Mouse (Mus musculus) hindbrain, embryonic 11.5 days (tissue): ENCODE measurements at regions not wholly inside any gene's neighbourhood (a gene's known extent, or its start where the extent isn't known, plus 50 kb on each side); places are given as distances from the start of the nearest gene placed in this dataset.
A peak's percentile ranks its signal among the peaks of the same experiment; 100 is the strongest.

Experiments used
- ATAC-seq: fragments of 200-750 bp; cut with Nextera tagmentation; 2 replicates; pipeline ENCODE4 v1.8.0; 2017; ENCODE audit warnings: mild to moderate bottlenecking, moderate TSS enrichment, moderate library complexity; ENCODE audit not compliant: low FRiP score
- DNase-seq: peaks from one replicate; pipeline ENCODE4 v3.0.0-alpha.2; 2015; ENCODE audit warnings: low spot score
- H3K27ac ChIP-seq: fragments of 300-500 bp; sonication (generic); 2 replicates; pipeline ENCODE4 v1.5.1; 2014; ENCODE audit warnings: mild to moderate bottlenecking, low read depth, low read length
- H3K27me3 ChIP-seq: fragments of 300-500 bp; sonication (generic); 2 replicates; pipeline ENCODE4 v1.6.1; 2014; ENCODE audit warnings: mild to moderate bottlenecking, low read length, moderate library complexity, mixed read lengths; ENCODE audit not compliant: control insufficient read depth, insufficient read depth
- H3K36me3 ChIP-seq: fragments of 300-500 bp; sonication (generic); 2 replicates; pipeline ENCODE4 v1.6.1; 2014; ENCODE audit warnings: mild to moderate bottlenecking, low read length, moderate library complexity, mixed read lengths; ENCODE audit not compliant: control insufficient read depth, insufficient read depth
- H3K4me1 ChIP-seq: fragments of 300-500 bp; sonication (generic); replicated peaks from 2 replicates; pipeline ENCODE4 v1.6.1; 2014; ENCODE audit warnings: low read length, mixed read lengths; ENCODE audit not compliant: control insufficient read depth, insufficient read depth
- H3K4me2 ChIP-seq: fragments of 300-500 bp; sonication (generic); replicated peaks from 2 replicates; pipeline ENCODE4 v1.6.1; 2014; ENCODE audit warnings: mild to moderate bottlenecking, low read depth, low read length
- H3K4me3 ChIP-seq: fragments of 300-500 bp; sonication (generic); 2 replicates; pipeline ENCODE4 v1.5.1; 2014; ENCODE audit warnings: low read depth, low read length
- H3K9ac ChIP-seq: fragments of 300-500 bp; sonication (generic); 2 replicates; pipeline ENCODE4 v1.6.1; 2014; ENCODE audit warnings: low read depth, low read length
- H3K9me3 ChIP-seq: fragments of 300-500 bp; sonication (generic); 2 replicates; pipeline ENCODE4 v1.6.1; 2016; ENCODE audit warnings: low read length; ENCODE audit not compliant: control insufficient read depth
- WGBS: fragments of 180-500 bp; shearing (Covaris S2); extraction: QIAGEN DNeasy Blood & Tissue Kit; methylation state at CpG from one replicate; pipeline ENCODE4 v1.1.7; 2014; 5-methylcytosine and 5-hydroxymethylcytosine counted together

- Histone ChIP-seq H3K4me1 (peaks cover 2% of the 10 kb centered on the region; the same call in 1 of the 2 replicates), H3K4me3 (no peak overlapping the region), H3K9ac (no peak overlapping the region), H3K27ac (no peak overlapping the region), H3K36me3 (no peaks in the 10 kb centered on the region), H3K9me3 (no peaks in the 10 kb centered on the region), H3K4me2 (no peak overlapping the region), H3K27me3 (no peaks in the 10 kb centered on the region)
- ATAC-seq (peak; percentile 54; the same call in 1 of the 2 replicates), DNase-seq (peak; percentile 60)
- WGBS = 24% methylated on average over 10 of the region's 10 CpGs
These were observed 212.5 kb downstream of the Rybp start for GRCm38 (mm10) chr6:100074672-100075335.

- Histone ChIP-seq H3K4me3 (no peak overlapping the region), H3K27me3 (no peaks in the 10 kb centered on the region; the same call in 1 of the 2 replicates), H3K4me1 (peaks cover 2% of the 10 kb centered on the region; the same call in 1 of the 2 replicates), H3K4me2 (no peak overlapping the region), H3K9ac (no peak overlapping the region), H3K27ac (no peak overlapping the region), H3K9me3 (no peaks in the 10 kb centered on the region), H3K36me3 (no peaks in the 10 kb centered on the region)
- no peak for DNase-seq
- 72% methylated on average over 6 of the region's 6 CpGs for WGBS
- no peak for ATAC-seq
These were observed 214.9 kb downstream of the Rybp start for GRCm38 (mm10) chr6:100072261-100072968.

- 75% methylated on average over 4 of the region's 4 CpGs for WGBS
These were observed 218.1 kb downstream of the Rybp start for GRCm38 (mm10) chr6:100069151-100069550.

GRCm38 (mm10) chr6:100067273-100067672 is 220.0 kb downstream of the Rybp start:
- DNase-seq = no peak
- no peak overlapping the region for H3K27ac ChIP-seq
- H3K9ac ChIP-seq = no peak overlapping the region
- H3K4me3 ChIP-seq = no peak overlapping the region
- H3K4me1 ChIP-seq = no peaks in the 10 kb centered on the region
- no peak overlapping the region for H3K4me2 ChIP-seq
- H3K9me3 ChIP-seq = no peaks in the 10 kb centered on the region
- no peak for ATAC-seq
- 79% methylated on average over 4 of the region's 4 CpGs for WGBS
- no peaks in the 10 kb centered on the region for H3K36me3 ChIP-seq
- H3K27me3 ChIP-seq = no peaks in the 10 kb centered on the region; the same call in 1 of the 2 replicates

More at GRCm38 (mm10) chr6:100069151-100069550, 218.1 kb downstream of the Rybp start:
- ATAC-seq = no peak
- DNase-seq = no peak
- Histone ChIP-seq H3K27ac (no peak overlapping the region), H3K4me2 (no peak overlapping the region), H3K9me3 (no peaks in the 10 kb centered on the region), H3K27me3 (no peaks in the 10 kb centered on the region; the same call in 1 of the 2 replicates), H3K4me3 (no peak overlapping the region), H3K36me3 (no peaks in the 10 kb centered on the region), H3K4me1 (no peaks in the 10 kb centered on the region), H3K9ac (no peak overlapping the region)

- Histone ChIP-seq H3K9me3 (no peaks in the 10 kb centered on the region), H3K27ac (no peak overlapping the region), H3K4me3 (no peak overlapping the region), H3K4me2 (no peak overlapping the region), H3K9ac (no peak overlapping the region), H3K4me1 (no peaks in the 10 kb centered on the region), H3K27me3 (no peaks in the 10 kb centered on the region; the same call in 1 of the 2 replicates), H3K36me3 (no peaks in the 10 kb centered on the region)
- ATAC-seq = no peak
- no peak for DNase-seq
- WGBS = 82% methylated on average over 3 of the region's 3 CpGs
These were observed 221.7 kb downstream of the Rybp start for GRCm38 (mm10) chr6:100065586-100065985.

- DNase-seq (no peak), ATAC-seq (no peak)
- WGBS = 80% methylated on average over 8 of the region's 8 CpGs
- H3K27me3 ChIP-seq = no peaks in the 10 kb centered on the region; the same call in 1 of the 2 replicates
- H3K4me3 ChIP-seq = no peak overlapping the region
- H3K4me2 ChIP-seq = no peak overlapping the region
- H3K27ac ChIP-seq = no peak overlapping the region
- H3K36me3 ChIP-seq = no peaks in the 10 kb centered on the region
- H3K9me3 ChIP-seq = no peaks in the 10 kb centered on the region
- no peak overlapping the region for H3K9ac ChIP-seq
- no peaks in the 10 kb centered on the region for H3K4me1 ChIP-seq
These were observed 224.3 kb downstream of the Rybp start for GRCm38 (mm10) chr6:100062961-100063360.

- H3K27ac ChIP-seq = no peak overlapping the region
- H3K4me1 ChIP-seq = no peaks in the 10 kb centered on the region
- DNase-seq (no peak), ATAC-seq (no peak)
- no peaks in the 10 kb centered on the region for H3K9me3 ChIP-seq
- H3K36me3 ChIP-seq = no peaks in the 10 kb centered on the region
- no peak overlapping the region for H3K4me3 ChIP-seq
- no peak overlapping the region for H3K4me2 ChIP-seq
- no peak overlapping the region for H3K9ac ChIP-seq
- no peaks in the 10 kb centered on the region; the same call in 1 of the 2 replicates for H3K27me3 ChIP-seq
- WGBS = 59% methylated on average over 8 of the region's 8 CpGs
These were observed 227.5 kb downstream of the Rybp start for GRCm38 (mm10) chr6:100059803-100060202.

- no peak overlapping the region for H3K9ac ChIP-seq
These were observed 231.3 kb downstream of the Rybp start for GRCm38 (mm10) chr6:100055980-100056379.

More at GRCm38 (mm10) chr6:100055980-100056379, 231.3 kb downstream of the Rybp start:
- no peak overlapping the region for H3K4me3 ChIP-seq
- ATAC-seq (no peak), DNase-seq (no peak)
- no peak overlapping the region for H3K27ac ChIP-seq
- H3K9me3 ChIP-seq = no peaks in the 10 kb centered on the region
- no peaks in the 10 kb centered on the region for H3K4me1 ChIP-seq
- H3K36me3 ChIP-seq = no peaks in the 10 kb centered on the region
- H3K27me3 ChIP-seq = peaks cover 12% of the 10 kb centered on the region
- 68% methylated on average over 5 of the region's 5 CpGs for WGBS
- no peak overlapping the region for H3K4me2 ChIP-seq
